ENCODE assay signal across 13 mouse cellular contexts in the genomic region with DNA sequence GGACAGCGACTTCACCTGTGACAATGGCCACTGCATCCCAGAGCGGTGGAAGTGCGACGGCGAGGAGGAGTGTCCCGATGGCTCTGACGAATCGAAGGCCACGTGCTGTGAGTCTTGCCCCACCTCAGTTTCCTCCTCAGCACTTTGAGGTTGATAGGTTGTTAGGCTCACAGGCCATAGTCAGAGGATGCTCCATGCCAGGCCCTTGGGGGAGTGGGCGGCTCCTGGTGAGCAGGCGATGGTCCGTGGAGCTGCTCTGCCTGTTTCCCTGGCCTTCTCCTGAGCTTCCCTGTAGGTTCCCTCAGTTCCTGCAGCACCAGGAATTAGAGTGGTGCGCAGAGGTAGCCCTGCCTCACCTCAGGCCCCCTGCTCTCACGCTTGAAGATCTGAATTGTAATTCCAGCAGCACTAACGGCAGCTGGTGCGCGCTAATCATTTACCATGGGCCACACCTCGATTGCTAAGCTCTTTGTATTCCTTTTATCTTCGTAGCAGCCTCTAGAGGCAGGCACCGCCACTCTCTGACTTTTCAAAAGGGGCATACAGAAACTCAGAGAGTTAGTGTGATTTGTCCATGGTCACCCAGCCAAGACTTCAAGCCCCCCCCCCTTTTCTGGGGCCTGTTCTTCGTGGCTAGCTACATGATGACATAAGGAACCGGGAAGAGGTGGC. TPM values are rescaled to one million over a fixed set of nuclear protein-coding genes. Genes with fewer than 3 reads are reported as not detected.
A peak's percentile ranks its signal among the peaks of the same experiment; 100 is the strongest.
DNase-seq lines count a peak whose midpoint lies in the region; ATAC-seq and TF ChIP-seq lines count a peak whose summit lies in the region.
"Had no signal": no experiment of that assay in that cellular context is flagged by ENCODE, and none has a peak within 500 bp of the region (broad histone marks: within the 10 kb centered on the region; RNA-seq: fewer than 3 reads in every experiment).

No protein-coding gene starts in this region.

- peak overlapping the region; percentile 9; the same call in 1 of the 2 replicates for H3K4me2 ChIP-seq in neural tube, embryonic 11.5 days (ENCODE audit: low read depth)
- no peak overlapping the region for H3K4me2 ChIP-seq in forebrain, postnatal 0 days (ENCODE audit: low read depth)
- peak overlapping the region; percentile 15 for H3K4me2 ChIP-seq in midbrain, embryonic 11.5 days
- H3K4me2 ChIP-seq: heart, embryonic 15.5 days; lung, embryonic 15.5 days had no signal

- WGBS in neural tube, embryonic 11.5 days: 40% methylated on average over 22 of the region's 22 CpGs
- WGBS in forebrain, postnatal 0 days: 36% methylated on average over 22 of the region's 22 CpGs
- WGBS in midbrain, embryonic 11.5 days: 34% methylated on average over 22 of the region's 22 CpGs

- peak; percentile 50 for DNase-seq in neural tube, embryonic 11.5 days (ENCODE audit: low spot score)
- no peak for DNase-seq in neural tube, embryonic 10.5 days (ENCODE audit: extremely low spot score, low spot score)
- DNase-seq in forebrain, postnatal 0 days: peak; percentile 77
- DNase-seq in midbrain, embryonic 11.5 days (ENCODE audit: low spot score, missing footprints): peak; percentile 93
- DNase-seq in left cerebral cortex, postnatal 14 days (ENCODE audit: low spot score in 2 of 2): no peak
- no peak for DNase-seq in heart, adult 9 months (ENCODE audit: low spot score in 2 of 2)
- no peak for DNase-seq in gastrocnemius, postnatal 4 days (ENCODE audit: low spot score in 2 of 2)
- DNase-seq: cerebellum, adult 11-12 months had no signal

- ATAC-seq in neural tube, embryonic 11.5 days (ENCODE audit: insufficient read depth, low FRiP score, low TSS enrichment): peak; percentile 5; the same call in 1 of the 2 replicates
- peak; percentile 68 for ATAC-seq in forebrain, postnatal 0 days
- peak; percentile 25 for ATAC-seq in midbrain, embryonic 11.5 days (ENCODE audit: low FRiP score)
- no peak for ATAC-seq in frontal cortex, adult (ENCODE audit: low TSS enrichment)

- no peaks in the 10 kb centered on the region for H3K36me3 ChIP-seq in neural tube, embryonic 11.5 days (ENCODE audit: control insufficient read depth, insufficient read depth, low read length)
- peaks cover 11% of the 10 kb centered on the region for H3K36me3 ChIP-seq in forebrain, postnatal 0 days (ENCODE audit: insufficient read depth)
- H3K36me3 ChIP-seq in midbrain, embryonic 11.5 days (ENCODE audit: control insufficient read depth, insufficient read depth, low read length): no peaks in the 10 kb centered on the region
- H3K36me3 ChIP-seq: heart, embryonic 15.5 days; lung, embryonic 15.5 days had no signal

- peak; percentile 41; the same call in 1 of the 2 replicates for TF ChIP-seq CTCF in forebrain, postnatal 0 days (IDR thresholded peaks at IDR 0.05; ENCODE audit: low read depth)

- peak overlapping the region; percentile 50 for H3K9ac ChIP-seq in neural tube, embryonic 11.5 days (ENCODE audit: low read length)
- peak overlapping the region; percentile 49 for H3K9ac ChIP-seq in forebrain, postnatal 0 days
- peak overlapping the region; percentile 63 for H3K9ac ChIP-seq in midbrain, embryonic 11.5 days (ENCODE audit: low read length)
- H3K9ac ChIP-seq: heart, embryonic 15.5 days; lung, embryonic 15.5 days had no signal

- peaks cover 72% of the 10 kb centered on the region for H3K4me1 ChIP-seq in neural tube, embryonic 11.5 days (ENCODE audit: control insufficient read depth, insufficient read depth, low read length)
- H3K4me1 ChIP-seq in forebrain, postnatal 0 days (ENCODE audit: insufficient read depth): peaks cover 68% of the 10 kb centered on the region
- peaks cover 74% of the 10 kb centered on the region for H3K4me1 ChIP-seq in midbrain, embryonic 11.5 days (ENCODE audit: control insufficient read depth, insufficient read depth, low read length)
- H3K4me1 ChIP-seq: heart, embryonic 15.5 days had no signal

- no peaks in the 10 kb centered on the region for H3K9me3 ChIP-seq in neural tube, embryonic 11.5 days (ENCODE audit: control insufficient read depth, low read length)
- no peaks in the 10 kb centered on the region for H3K9me3 ChIP-seq in forebrain, postnatal 0 days (ENCODE audit: low read length)
- no peaks in the 10 kb centered on the region for H3K9me3 ChIP-seq in midbrain, embryonic 11.5 days (ENCODE audit: control insufficient read depth, low read length)
- H3K9me3 ChIP-seq: heart, embryonic 15.5 days; lung, embryonic 15.5 days had no signal

- peak overlapping the region; percentile 83 for H3K27ac ChIP-seq in neural tube, embryonic 11.5 days (ENCODE audit: low read depth, low read length)
- peak overlapping the region; percentile 86 for H3K27ac ChIP-seq in forebrain, postnatal 0 days (ENCODE audit: low read depth, low read length)
- peak overlapping the region; percentile 93 for H3K27ac ChIP-seq in midbrain, embryonic 11.5 days (ENCODE audit: low read depth, low read length)
- H3K27ac ChIP-seq: heart, embryonic 15.5 days; lung, embryonic 15.5 days had no signal

- no peak overlapping the region for H3K4me3 ChIP-seq in neural tube, embryonic 11.5 days (ENCODE audit: low read depth, low read length)
- H3K4me3 ChIP-seq in forebrain, postnatal 0 days (ENCODE audit: low read depth, low read length): no peak overlapping the region
- no peak overlapping the region for H3K4me3 ChIP-seq in midbrain, embryonic 11.5 days (ENCODE audit: low read depth, low read length)
- H3K4me3 ChIP-seq: heart, embryonic 15.5 days; lung, embryonic 15.5 days; myocyte had no signal

- no peaks in the 10 kb centered on the region for H3K27me3 ChIP-seq in neural tube, embryonic 11.5 days (ENCODE audit: control insufficient read depth, insufficient read depth, low read length)
- no peaks in the 10 kb centered on the region for H3K27me3 ChIP-seq in forebrain, postnatal 0 days (ENCODE audit: insufficient read depth, low read length)
- no peaks in the 10 kb centered on the region for H3K27me3 ChIP-seq in midbrain, embryonic 11.5 days (ENCODE audit: control insufficient read depth, insufficient read depth, low read length)
- H3K27me3 ChIP-seq: CH12.LX; lung, embryonic 15.5 days had no signal

- intact Hi-C loops in left cerebral cortex, postnatal 14 days (cut with DNase I): no loop called here

RNA-seq across cellular contexts. Expression of a gene that starts 32.7 kb away (rescaled TPM):
- 25.6 and 27.6 TPM in 2 replicates for polyA plus RNA-seq in neural tube, embryonic 11.5 days (2014; fragmentation: Nextera tagmentation; extraction: Ambion mirVana)
- total RNA-seq in forebrain, postnatal 0 days (2014; rRNA removed): 60.7 and 90.2 TPM in 2 replicates
- polyA plus RNA-seq in forebrain, postnatal 0 days (2015; fragmentation: Nextera tagmentation; extraction: Ambion mirVana): 21.9 and 38.3 TPM in 2 replicates
- polyA plus RNA-seq in midbrain, embryonic 11.5 days (2014; fragmentation: Nextera tagmentation; extraction: Ambion mirVana): 21.3 and 21.4 TPM in 2 replicates
- total RNA-seq in left cerebral cortex, postnatal 14 days (2021): 100 to 1,000 TPM; 123 to 136 TPM
- 1 to 10 TPM; 2.4 to 2.6 TPM for total RNA-seq in gastrocnemius, postnatal 4 days (2021)

RNA-seq across cellular contexts. Expression of a gene that starts 44.8 kb away (rescaled TPM):
- 195 and 208 TPM in 2 replicates for polyA plus RNA-seq in neural tube, embryonic 11.5 days (2014; fragmentation: Nextera tagmentation; extraction: Ambion mirVana)
- 49.8 and 64.5 TPM in 2 replicates for total RNA-seq in forebrain, postnatal 0 days (2014; rRNA removed)
- 138 and 180 TPM in 2 replicates for polyA plus RNA-seq in forebrain, postnatal 0 days (2015; fragmentation: Nextera tagmentation; extraction: Ambion mirVana)
- polyA plus RNA-seq in midbrain, embryonic 11.5 days (2014; fragmentation: Nextera tagmentation; extraction: Ambion mirVana): 268 and 272 TPM in 2 replicates
- total RNA-seq in left cerebral cortex, postnatal 14 days (2021): 10 to 100 TPM; 38.0 to 40.0 TPM
- 10 to 100 TPM; 53.9 to 63.6 TPM for total RNA-seq in gastrocnemius, postnatal 4 days (2021)

RNA-seq across cellular contexts. Expression of a gene that starts 54.8 kb away (rescaled TPM):
- 109 and 128 TPM in 2 replicates for polyA plus RNA-seq in neural tube, embryonic 11.5 days (2014; fragmentation: Nextera tagmentation; extraction: Ambion mirVana)
- total RNA-seq in forebrain, postnatal 0 days (2014; rRNA removed): 63.7 and 75.6 TPM in 2 replicates
- 102 and 110 TPM in 2 replicates for polyA plus RNA-seq in forebrain, postnatal 0 days (2015; fragmentation: Nextera tagmentation; extraction: Ambion mirVana)
- 130 and 134 TPM in 2 replicates for polyA plus RNA-seq in midbrain, embryonic 11.5 days (2014; fragmentation: Nextera tagmentation; extraction: Ambion mirVana)
- 10 to 100 TPM; 57.9 to 59.3 TPM for total RNA-seq in left cerebral cortex, postnatal 14 days (2021)
- total RNA-seq in gastrocnemius, postnatal 4 days (2021): 10 to 100 TPM; 69.3 to 81.8 TPM

Comparison
In these comparisons a context has a peak if more than half of its experiments do, and no peak if none do; other contexts are left out.
1. DNase-seq: peak in neural tube, embryonic 11.5 days (single experiment), forebrain, postnatal 0 days (single experiment) and midbrain, embryonic 11.5 days (single experiment); none in neural tube, embryonic 10.5 days (single experiment), left cerebral cortex, postnatal 14 days (0 of 2), heart, adult 9 months (0 of 2) and gastrocnemius, postnatal 4 days (0 of 2).
2. RNA of a gene that starts 32.7 kb away (total RNA-seq): 123 to 136 TPM in left cerebral cortex, postnatal 14 days and 60.7 to 90.2 TPM in forebrain, postnatal 0 days; 2.4 to 2.6 TPM in gastrocnemius, postnatal 4 days; every median in the first group is over 10 times any median in the second.
3. Peak in every context shown above with its lines, with median percentiles within 50 percentile points of each other: H3K27ac ChIP-seq and H3K9ac ChIP-seq.